Mouse (Mus musculus): ENCODE measurements around the gene Trappc6a. TPM values are rescaled to one million over a fixed set of nuclear protein-coding genes. Genes with fewer than 3 reads are reported as not detected.

Gene Trappc6a
- polyA plus RNA-seq, 1 experiment from 2014 or later = 73.2 TPM

GRCm38 (mm10) chr7:19466602-19467145 lies 41.5 kb upstream of the Trappc6a start:
- Histone ChIP-seq H3K4me1 (ENCODE audit: control insufficient read depth, insufficient read depth, low read length) (peaks cover 4% of the 10 kb centered on the region), H3K27me3 (ENCODE audit: control insufficient read depth, insufficient read depth, low read length) (peaks cover 18% of the 10 kb centered on the region), H3K9ac (ENCODE audit: low read length) (no peak overlapping the region), H3K27ac (ENCODE audit: low read length) (no peak overlapping the region), H3K4me3 (ENCODE audit: low read length) (no peak overlapping the region), H3K36me3 (ENCODE audit: control insufficient read depth, insufficient read depth) (no peaks in the 10 kb centered on the region), H3K4me2 (ENCODE audit: low read depth, low read length) (no peak overlapping the region), H3K9me3 (replicated peaks; ENCODE audit: control insufficient read depth, low read length) (no peaks in the 10 kb centered on the region)
- 49% methylated on average over 5 of the region's 5 CpGs for WGBS
- ATAC-seq (replicated peaks; ENCODE audit: extremely low read depth, insufficient read depth, low FRiP score) = no peak

- no peaks in the 10 kb centered on the region for H3K36me3 ChIP-seq (ENCODE audit: control insufficient read depth, insufficient read depth)
- no peaks in the 10 kb centered on the region for H3K9me3 ChIP-seq (replicated peaks; ENCODE audit: control insufficient read depth, low read length)
- H3K27ac ChIP-seq (ENCODE audit: low read length) = no peak overlapping the region
- H3K4me3 ChIP-seq (ENCODE audit: low read length) = no peak overlapping the region
- H3K4me1 ChIP-seq (ENCODE audit: control insufficient read depth, insufficient read depth, low read length) = peaks cover 4% of the 10 kb centered on the region
- no peak overlapping the region for H3K9ac ChIP-seq (ENCODE audit: low read length)
- no peak for ATAC-seq (replicated peaks; ENCODE audit: extremely low read depth, insufficient read depth, low FRiP score)
- no peak overlapping the region for H3K4me2 ChIP-seq (ENCODE audit: low read depth, low read length)
- H3K27me3 ChIP-seq (ENCODE audit: control insufficient read depth, insufficient read depth, low read length) = peaks cover 26% of the 10 kb centered on the region
- 37% methylated on average over 6 of the region's 6 CpGs for WGBS
These were observed 40.6 kb upstream of the Trappc6a start for GRCm38 (mm10) chr7:19467638-19468037.

GRCm38 (mm10) chr7:19468279-19468678 lies 39.9 kb upstream of the Trappc6a start:
- 61% methylated on average over 12 of the region's 12 CpGs for WGBS
- Histone ChIP-seq H3K27me3 (ENCODE audit: control insufficient read depth, insufficient read depth, low read length) (peaks cover 31% of the 10 kb centered on the region), H3K36me3 (ENCODE audit: control insufficient read depth, insufficient read depth) (no peaks in the 10 kb centered on the region), H3K27ac (ENCODE audit: low read length) (no peak overlapping the region), H3K4me3 (ENCODE audit: low read length) (no peak overlapping the region), H3K4me1 (ENCODE audit: control insufficient read depth, insufficient read depth, low read length) (peaks cover 4% of the 10 kb centered on the region), H3K9me3 (replicated peaks; ENCODE audit: control insufficient read depth, low read length) (no peaks in the 10 kb centered on the region), H3K4me2 (ENCODE audit: low read depth, low read length) (no peak overlapping the region), H3K9ac (ENCODE audit: low read length) (no peak overlapping the region)
- ATAC-seq (replicated peaks; ENCODE audit: extremely low read depth, insufficient read depth, low FRiP score) = no peak

- no peak overlapping the region for H3K27ac ChIP-seq (ENCODE audit: low read length)
- no peak overlapping the region for H3K4me2 ChIP-seq (ENCODE audit: low read depth, low read length)
- H3K9me3 ChIP-seq (replicated peaks; ENCODE audit: control insufficient read depth, low read length) = no peaks in the 10 kb centered on the region
- 33% methylated on average over 23 of the region's 23 CpGs for WGBS
- H3K4me1 ChIP-seq (ENCODE audit: control insufficient read depth, insufficient read depth, low read length) = peaks cover 8% of the 10 kb centered on the region
- no peak overlapping the region for H3K4me3 ChIP-seq (ENCODE audit: low read length)
- no peaks in the 10 kb centered on the region for H3K36me3 ChIP-seq (ENCODE audit: control insufficient read depth, insufficient read depth)
- no peak overlapping the region for H3K9ac ChIP-seq (ENCODE audit: low read length)
- no peak for ATAC-seq (replicated peaks; ENCODE audit: extremely low read depth, insufficient read depth, low FRiP score)
- H3K27me3 ChIP-seq (ENCODE audit: control insufficient read depth, insufficient read depth, low read length) = peaks cover 37% of the 10 kb centered on the region
These were observed 38.8 kb upstream of the Trappc6a start for GRCm38 (mm10) chr7:19469404-19469803.

GRCm38 (mm10) chr7:19470308-19470707 lies 37.9 kb upstream of the Trappc6a start:
- Histone ChIP-seq H3K27me3 (ENCODE audit: control insufficient read depth, insufficient read depth, low read length) (peaks cover 42% of the 10 kb centered on the region), H3K36me3 (ENCODE audit: control insufficient read depth, insufficient read depth) (no peaks in the 10 kb centered on the region), H3K4me3 (ENCODE audit: low read length) (no peak overlapping the region), H3K27ac (ENCODE audit: low read length) (no peak overlapping the region), H3K9me3 (replicated peaks; ENCODE audit: control insufficient read depth, low read length) (no peaks in the 10 kb centered on the region), H3K9ac (ENCODE audit: low read length) (no peak overlapping the region), H3K4me2 (ENCODE audit: low read depth, low read length) (no peak overlapping the region), H3K4me1 (ENCODE audit: control insufficient read depth, insufficient read depth, low read length) (peaks cover 5% of the 10 kb centered on the region; the same call in 1 of the 2 replicates)
- no peak for ATAC-seq (replicated peaks; ENCODE audit: extremely low read depth, insufficient read depth, low FRiP score)
- WGBS = 28% methylated on average over 14 of the region's 14 CpGs

GRCm38 (mm10) chr7:19472403-19472802 lies 35.8 kb upstream of the Trappc6a start:
- no peaks in the 10 kb centered on the region for H3K9me3 ChIP-seq (replicated peaks; ENCODE audit: control insufficient read depth, low read length)
- no peaks in the 10 kb centered on the region for H3K36me3 ChIP-seq (ENCODE audit: control insufficient read depth, insufficient read depth)
- WGBS = 18% methylated on average over 4 of the region's 4 CpGs
- H3K27me3 ChIP-seq (ENCODE audit: control insufficient read depth, insufficient read depth, low read length) = peaks cover 52% of the 10 kb centered on the region
- H3K4me1 ChIP-seq (ENCODE audit: control insufficient read depth, insufficient read depth, low read length) = peaks cover 5% of the 10 kb centered on the region; the same call in 1 of the 2 replicates
- H3K27ac ChIP-seq (ENCODE audit: low read length) = no peak overlapping the region
- no peak overlapping the region for H3K4me3 ChIP-seq (ENCODE audit: low read length)
- H3K9ac ChIP-seq (ENCODE audit: low read length) = no peak overlapping the region
- no peak for ATAC-seq (replicated peaks; ENCODE audit: extremely low read depth, insufficient read depth, low FRiP score)
- no peak overlapping the region for H3K4me2 ChIP-seq (ENCODE audit: low read depth, low read length)

GRCm38 (mm10) chr7:19473875-19474443 lies 34.2 kb upstream of the Trappc6a start:
- WGBS = under 1% methylated on average over 66 of the region's 89 CpGs
- Histone ChIP-seq H3K9me3 (replicated peaks; ENCODE audit: control insufficient read depth, low read length) (no peaks in the 10 kb centered on the region), H3K9ac (ENCODE audit: low read length) (peak overlapping the region; percentile 76), H3K4me2 (ENCODE audit: low read depth, low read length) (peak overlapping the region; percentile 93), H3K36me3 (ENCODE audit: control insufficient read depth, insufficient read depth) (no peaks in the 10 kb centered on the region), H3K27me3 (ENCODE audit: control insufficient read depth, insufficient read depth, low read length) (peaks cover 52% of the 10 kb centered on the region), H3K27ac (ENCODE audit: low read length) (peak overlapping the region; percentile 53; the same call in 1 of the 2 replicates), H3K4me1 (ENCODE audit: control insufficient read depth, insufficient read depth, low read length) (peaks cover 5% of the 10 kb centered on the region; the same call in 1 of the 2 replicates), H3K4me3 (ENCODE audit: low read length) (peak overlapping the region; percentile 65)
- ATAC-seq (replicated peaks; ENCODE audit: extremely low read depth, insufficient read depth, low FRiP score) = peak; percentile 75

- no peak overlapping the region for H3K4me3 ChIP-seq (ENCODE audit: low read length)
- no peak overlapping the region for H3K4me2 ChIP-seq (ENCODE audit: low read depth, low read length)
- no peak overlapping the region for H3K9ac ChIP-seq (ENCODE audit: low read length)
- no peaks in the 10 kb centered on the region for H3K9me3 ChIP-seq (replicated peaks; ENCODE audit: control insufficient read depth, low read length)
- no peak overlapping the region for H3K27ac ChIP-seq (ENCODE audit: low read length)
- peaks cover 32% of the 10 kb centered on the region for H3K27me3 ChIP-seq (ENCODE audit: control insufficient read depth, insufficient read depth, low read length)
- 38% methylated on average over 2 of the region's 2 CpGs for WGBS
- no peaks in the 10 kb centered on the region for H3K36me3 ChIP-seq (ENCODE audit: control insufficient read depth, insufficient read depth)
- H3K4me1 ChIP-seq (ENCODE audit: control insufficient read depth, insufficient read depth, low read length) = peaks cover 5% of the 10 kb centered on the region; the same call in 1 of the 2 replicates
- no peak for ATAC-seq (replicated peaks; ENCODE audit: extremely low read depth, insufficient read depth, low FRiP score)
These were observed 31.1 kb upstream of the Trappc6a start for GRCm38 (mm10) chr7:19477084-19477483.

GRCm38 (mm10) chr7:19477624-19478384 lies 30.4 kb upstream of the Trappc6a start:
- Histone ChIP-seq H3K9me3 (replicated peaks; ENCODE audit: control insufficient read depth, low read length) (no peaks in the 10 kb centered on the region), H3K27ac (ENCODE audit: low read length) (no peak overlapping the region; the same call in 1 of the 2 replicates), H3K4me1 (ENCODE audit: control insufficient read depth, insufficient read depth, low read length) (peaks cover 5% of the 10 kb centered on the region; the same call in 1 of the 2 replicates), H3K4me2 (ENCODE audit: low read depth, low read length) (no peak overlapping the region), H3K27me3 (ENCODE audit: control insufficient read depth, insufficient read depth, low read length) (peaks cover 28% of the 10 kb centered on the region), H3K4me3 (ENCODE audit: low read length) (no peak overlapping the region), H3K9ac (ENCODE audit: low read length) (no peak overlapping the region), H3K36me3 (ENCODE audit: control insufficient read depth, insufficient read depth) (no peaks in the 10 kb centered on the region)
- no peak for ATAC-seq (replicated peaks; ENCODE audit: extremely low read depth, insufficient read depth, low FRiP score)
- 20% methylated on average over 14 of the region's 14 CpGs for WGBS

Measured in heart, embryonic 16.5 days (tissue).